Mouse (Mus musculus) neural tube, embryonic 15.5 days (tissue): ENCODE data around the gene Dap. TPM values are rescaled to one million over a fixed set of nuclear protein-coding genes. Genes with fewer than 3 reads are reported as not detected.

Experiments
- ATAC-seq: fragments of 200-750 bp; cut with Nextera tagmentation; 2 replicates; pipeline ENCODE4 v1.8.0; 2017; ENCODE audit warnings: mild to moderate bottlenecking, moderate TSS enrichment, moderate library complexity; ENCODE audit not compliant: low FRiP score
- H3K27ac ChIP-seq: fragments of 300-500 bp; sonication (generic); replicated peaks from 2 replicates; pipeline ENCODE4 v1.5.1; 2015; ENCODE audit warnings: mild to moderate bottlenecking, inconsistent platforms
- H3K27me3 ChIP-seq: fragments of 300-500 bp; sonication (generic); replicated peaks from 2 replicates; pipeline ENCODE4 v1.6.1; 2015; ENCODE audit warnings: inconsistent platforms
- H3K36me3 ChIP-seq: fragments of 300-500 bp; sonication (generic); 2 replicates; pipeline ENCODE4 v1.6.1; 2015; ENCODE audit warnings: inconsistent platforms
- H3K4me1 ChIP-seq: fragments of 300-500 bp; sonication (generic); 2 replicates; pipeline ENCODE4 v1.6.1; 2015; ENCODE audit warnings: inconsistent platforms
- H3K4me2 ChIP-seq: fragments of 300-500 bp; sonication (generic); 2 replicates; pipeline ENCODE4 v1.6.1; 2015; ENCODE audit warnings: inconsistent platforms, mild to moderate bottlenecking, moderate library complexity
- H3K4me3 ChIP-seq: fragments of 300-500 bp; sonication (generic); replicated peaks from 2 replicates; pipeline ENCODE4 v1.5.1; 2015; ENCODE audit warnings: mild to moderate bottlenecking, inconsistent platforms
- H3K9ac ChIP-seq: fragments of 300-500 bp; sonication (generic); replicated peaks from 2 replicates; pipeline ENCODE4 v1.6.1; 2015; ENCODE audit warnings: mild to moderate bottlenecking, inconsistent platforms
- H3K9me3 ChIP-seq: fragments of 300-500 bp; sonication (generic); replicated peaks from 2 replicates; pipeline ENCODE4 v1.6.1; 2016; ENCODE audit warnings: inconsistent platforms
- WGBS: fragments of 180-500 bp; shearing (Covaris S2); methylation state at CpG from one replicate; pipeline ENCODE4 v1.1.7; 2015; ENCODE audit warnings: mixed read lengths; 5-methylcytosine and 5-hydroxymethylcytosine counted together
- polyA plus RNA-seq: library from polyadenylated mRNA; unstranded; fragments of >200 nt; fragmentation: Nextera tagmentation; extraction: Ambion mirVana; gene quantifications from 2 replicates; pipeline ENCODE4 v1.2.1, GENCODE M21; 2015

Dap gene
- polyA plus RNA-seq, 1 experiment from 2014 or later, result 28.2 TPM

- Histone ChIP-seq H3K27ac (no peak overlapping the region), H3K4me3 (no peak overlapping the region), H3K36me3 (0 out of 2 replicates have a peak, but pooled peaks cover 2% of the 10 kb centered on the region), H3K27me3 (no peaks in the 10 kb centered on the region), H3K9ac (no peak overlapping the region), H3K9me3 (no peaks in the 10 kb centered on the region), H3K4me2 (no peak overlapping the region), H3K4me1 (no peaks in the 10 kb centered on the region)
- 85% methylated on average over 13 of the region's 13 CpGs for WGBS
- ATAC-seq, result no peak
Measured at GRCm38 (mm10) chr15:31239713-31240112, 15.6 kb downstream of the Dap start.

GRCm38 (mm10) chr15:31240181-31240580, 16.1 kb downstream of the Dap start:
- Histone ChIP-seq H3K27me3 (no peaks in the 10 kb centered on the region), H3K4me1 (no peaks in the 10 kb centered on the region), H3K4me3 (no peak overlapping the region), H3K9ac (no peak overlapping the region), H3K4me2 (no peak overlapping the region), H3K27ac (no peak overlapping the region), H3K9me3 (no peaks in the 10 kb centered on the region), H3K36me3 (0 out of 2 replicates have a peak, but pooled peaks cover 2% of the 10 kb centered on the region)
- 94% methylated on average over 4 of the region's 4 CpGs for WGBS
- no peak for ATAC-seq

- Histone ChIP-seq H3K27ac (no peak overlapping the region), H3K9ac (no peak overlapping the region), H3K9me3 (no peaks in the 10 kb centered on the region), H3K36me3 (0 out of 2 replicates have a peak, but pooled peaks cover 2% of the 10 kb centered on the region), H3K27me3 (no peaks in the 10 kb centered on the region), H3K4me1 (peaks cover 7% of the 10 kb centered on the region), H3K4me2 (no peak overlapping the region), H3K4me3 (no peak overlapping the region)
- no peak for ATAC-seq
- 71% methylated on average over 10 of the region's 10 CpGs for WGBS
Measured at GRCm38 (mm10) chr15:31243260-31243659, 19.1 kb downstream of the Dap start.

- no peaks in the 10 kb centered on the region for H3K27me3 ChIP-seq
- 0 out of 2 replicates have a peak, but pooled peaks cover 2% of the 10 kb centered on the region for H3K36me3 ChIP-seq
- 85% methylated on average over 17 of the region's 17 CpGs for WGBS
- H3K4me1 ChIP-seq, result peaks cover 8% of the 10 kb centered on the region
- no peak overlapping the region for H3K27ac ChIP-seq
- no peak overlapping the region for H3K9ac ChIP-seq
- no peaks in the 10 kb centered on the region for H3K9me3 ChIP-seq
- H3K4me3 ChIP-seq, result no peak overlapping the region
- no peak overlapping the region for H3K4me2 ChIP-seq
- ATAC-seq, result no peak
Measured at GRCm38 (mm10) chr15:31244696-31245445, 20.8 kb downstream of the Dap start.

- 0 out of 2 replicates have a peak, but pooled peaks cover 2% of the 10 kb centered on the region for H3K36me3 ChIP-seq
- H3K9ac ChIP-seq, result no peak overlapping the region
- H3K4me1 ChIP-seq, result peaks cover 18% of the 10 kb centered on the region
- H3K9me3 ChIP-seq, result no peaks in the 10 kb centered on the region
- 85% methylated on average over 9 of the region's 9 CpGs for WGBS
- H3K27ac ChIP-seq, result no peak overlapping the region
- ATAC-seq, result no peak
- H3K4me3 ChIP-seq, result no peak overlapping the region
- no peak overlapping the region for H3K4me2 ChIP-seq
- no peaks in the 10 kb centered on the region for H3K27me3 ChIP-seq
Measured at GRCm38 (mm10) chr15:31245934-31246333, 21.8 kb downstream of the Dap start.

DNA sequence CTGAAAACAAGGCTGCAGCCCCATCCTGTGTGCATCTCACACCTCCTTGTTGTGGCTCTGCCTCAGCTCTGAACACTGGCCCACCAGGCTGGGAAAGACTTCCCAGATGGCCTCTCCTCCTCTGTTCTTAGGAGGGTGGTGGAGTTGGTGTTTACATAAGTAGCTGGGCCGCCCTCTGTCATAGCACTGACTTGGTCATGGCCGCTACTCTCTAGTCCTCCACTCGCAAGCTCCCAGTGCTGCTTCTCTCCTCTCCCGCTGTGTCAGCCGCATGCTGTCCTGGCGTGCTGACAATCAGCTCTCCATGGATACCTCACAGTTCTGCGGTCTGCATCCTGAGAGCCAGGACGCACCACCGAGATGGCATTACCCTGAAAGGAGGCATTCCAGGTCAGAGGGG, 22.9 kb downstream of the Dap start:
- Histone ChIP-seq H3K4me2 (no peak overlapping the region), H3K36me3 (no peaks in the 10 kb centered on the region), H3K27ac (no peak overlapping the region), H3K4me3 (no peak overlapping the region), H3K9ac (no peak overlapping the region), H3K27me3 (no peaks in the 10 kb centered on the region), H3K4me1 (peaks cover 20% of the 10 kb centered on the region), H3K9me3 (no peaks in the 10 kb centered on the region)
- WGBS, result 60% methylated on average over 9 of the region's 9 CpGs
- no peak; the same call in 1 of the 2 replicates for ATAC-seq

DNA sequence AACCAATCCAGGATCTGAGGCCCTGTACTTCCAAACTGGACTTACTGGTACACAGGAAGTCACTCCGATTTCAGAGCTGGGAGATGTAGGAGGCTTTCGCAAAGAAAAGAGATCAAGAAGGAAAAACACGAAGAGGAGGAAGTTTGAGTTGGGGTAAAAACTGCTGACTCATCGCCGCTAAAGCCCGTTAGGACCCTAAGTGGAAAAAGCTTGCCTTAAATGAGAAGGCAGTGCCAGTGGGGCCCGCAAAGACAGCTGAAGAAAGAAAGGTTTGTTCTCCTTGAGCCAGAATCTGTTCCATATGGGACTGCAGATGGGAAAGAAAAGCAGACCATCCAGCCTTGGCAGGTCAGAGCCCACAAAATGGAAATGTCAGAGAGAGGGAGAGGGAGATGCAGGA, 24.8 kb downstream of the Dap start:
- 82% methylated on average over 7 of the region's 7 CpGs for WGBS

DNA sequence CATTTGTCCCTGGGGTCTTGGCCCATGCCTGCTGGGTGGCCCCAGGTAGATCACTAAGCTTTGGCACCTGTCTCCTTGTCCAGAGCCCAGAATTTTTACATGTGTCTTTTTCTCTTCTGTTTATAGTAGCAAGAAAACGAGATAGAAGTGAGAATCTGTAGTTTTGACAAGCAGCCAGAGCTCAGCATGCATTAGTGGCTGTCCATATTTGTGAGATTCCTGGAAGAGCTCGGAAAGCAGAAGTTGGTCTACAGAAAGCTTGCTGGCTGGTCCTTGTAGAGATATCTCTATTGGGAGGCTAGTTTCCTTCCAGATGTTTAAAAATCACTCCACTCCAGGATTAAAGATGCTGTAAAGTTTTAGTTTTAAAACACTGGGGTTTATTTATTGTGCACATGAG, 25.9 kb downstream of the Dap start:
- H3K9me3 ChIP-seq, result no peaks in the 10 kb centered on the region
- no peaks in the 10 kb centered on the region for H3K27me3 ChIP-seq
- no peak overlapping the region for H3K27ac ChIP-seq
- H3K4me3 ChIP-seq, result no peak overlapping the region
- H3K9ac ChIP-seq, result no peak overlapping the region
- H3K4me2 ChIP-seq, result no peak overlapping the region
- WGBS, result 55% methylated on average over 2 of the region's 2 CpGs
- H3K36me3 ChIP-seq, result no peaks in the 10 kb centered on the region
- peaks cover 20% of the 10 kb centered on the region for H3K4me1 ChIP-seq
- no peak for ATAC-seq

More for the DNA sequence above, 24.8 kb downstream of the Dap start:
- no peaks in the 10 kb centered on the region for H3K36me3 ChIP-seq
- H3K4me2 ChIP-seq, result no peak overlapping the region
- ATAC-seq, result no peak
- H3K9ac ChIP-seq, result no peak overlapping the region
- no peak overlapping the region for H3K4me3 ChIP-seq
- no peaks in the 10 kb centered on the region for H3K27me3 ChIP-seq
- H3K27ac ChIP-seq, result no peak overlapping the region
- H3K4me1 ChIP-seq, result peaks cover 20% of the 10 kb centered on the region
- H3K9me3 ChIP-seq, result no peaks in the 10 kb centered on the region

GRCm38 (mm10) chr15:31250676-31251075, 26.6 kb downstream of the Dap start:
- 29% methylated on average over 3 of the region's 3 CpGs for WGBS
- ATAC-seq, result no peak
- Histone ChIP-seq H3K9me3 (no peaks in the 10 kb centered on the region), H3K4me1 (peaks cover 20% of the 10 kb centered on the region), H3K27ac (no peak overlapping the region), H3K4me2 (no peak overlapping the region), H3K9ac (no peak overlapping the region), H3K36me3 (no peaks in the 10 kb centered on the region), H3K27me3 (no peaks in the 10 kb centered on the region), H3K4me3 (no peak overlapping the region)

DNA sequence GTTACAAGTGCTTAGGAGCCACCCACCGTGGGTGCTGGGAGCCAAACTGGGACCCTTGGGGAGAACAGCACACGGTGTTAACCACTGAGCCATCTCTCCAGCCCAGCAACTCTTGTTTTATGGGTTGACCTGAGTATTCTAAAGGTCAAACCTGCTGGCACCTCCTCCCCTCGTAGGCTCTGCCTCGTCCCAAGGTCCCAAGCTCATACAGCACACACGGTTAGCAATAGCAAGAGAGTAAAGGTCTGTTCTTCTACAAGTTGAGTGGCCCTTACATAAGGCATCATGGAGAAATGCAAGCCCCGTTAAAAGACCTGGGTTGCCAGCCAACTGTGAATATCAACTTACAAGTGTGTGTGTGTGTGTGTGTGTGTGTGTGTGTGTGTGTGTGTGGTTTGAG, 27.1 kb downstream of the Dap start:
- Histone ChIP-seq H3K4me2 (no peak overlapping the region), H3K4me3 (no peak overlapping the region), H3K27me3 (no peaks in the 10 kb centered on the region), H3K27ac (no peak overlapping the region), H3K9ac (no peak overlapping the region), H3K36me3 (no peaks in the 10 kb centered on the region), H3K9me3 (no peaks in the 10 kb centered on the region), H3K4me1 (peaks cover 20% of the 10 kb centered on the region)
- WGBS, result 86% methylated on average over 6 of the region's 6 CpGs
- ATAC-seq, result no peak

DNA sequence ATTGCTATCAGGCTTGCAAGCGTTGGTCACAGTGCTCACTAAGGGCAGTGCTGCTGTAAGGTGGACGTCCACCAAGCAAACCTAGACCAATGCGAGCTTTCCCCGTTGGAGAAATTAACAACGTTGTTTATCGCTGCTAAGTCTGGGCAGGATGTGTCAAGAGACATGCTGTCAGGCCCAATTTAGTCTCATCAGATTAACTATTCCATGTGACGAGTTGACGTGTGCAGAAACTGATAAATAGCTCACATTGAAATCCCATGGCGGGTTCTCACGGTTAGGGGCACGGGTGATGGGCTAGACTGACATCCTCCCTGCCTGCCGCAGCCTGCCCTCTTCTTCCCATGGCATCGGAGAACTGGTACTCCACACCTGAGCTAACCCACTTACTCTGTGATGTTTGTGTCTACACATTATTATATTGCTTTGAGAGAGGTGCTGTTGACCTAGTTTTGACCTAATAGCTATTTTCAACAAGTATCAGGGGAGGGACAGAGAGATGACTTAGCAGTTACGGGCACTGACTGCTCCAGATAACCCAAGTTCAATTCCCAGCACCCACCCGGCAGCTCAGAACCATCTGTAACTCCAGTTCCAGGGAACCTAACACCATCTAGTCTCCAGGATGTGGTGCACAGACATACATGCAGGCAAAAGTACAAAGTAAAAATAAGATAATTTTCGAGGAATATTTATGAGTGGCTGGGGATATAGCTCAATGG, 28.6 kb downstream of the Dap start:
- H3K4me1 ChIP-seq, result peaks cover 16% of the 10 kb centered on the region
- 83% methylated on average over 16 of the region's 16 CpGs for WGBS
- no peaks in the 10 kb centered on the region for H3K36me3 ChIP-seq
- no peak overlapping the region for H3K9ac ChIP-seq
- no peak overlapping the region for H3K4me2 ChIP-seq
- ATAC-seq, result no peak
- H3K4me3 ChIP-seq, result no peak overlapping the region
- H3K9me3 ChIP-seq, result no peaks in the 10 kb centered on the region
- no peaks in the 10 kb centered on the region for H3K27me3 ChIP-seq
- no peak overlapping the region for H3K27ac ChIP-seq

DNA sequence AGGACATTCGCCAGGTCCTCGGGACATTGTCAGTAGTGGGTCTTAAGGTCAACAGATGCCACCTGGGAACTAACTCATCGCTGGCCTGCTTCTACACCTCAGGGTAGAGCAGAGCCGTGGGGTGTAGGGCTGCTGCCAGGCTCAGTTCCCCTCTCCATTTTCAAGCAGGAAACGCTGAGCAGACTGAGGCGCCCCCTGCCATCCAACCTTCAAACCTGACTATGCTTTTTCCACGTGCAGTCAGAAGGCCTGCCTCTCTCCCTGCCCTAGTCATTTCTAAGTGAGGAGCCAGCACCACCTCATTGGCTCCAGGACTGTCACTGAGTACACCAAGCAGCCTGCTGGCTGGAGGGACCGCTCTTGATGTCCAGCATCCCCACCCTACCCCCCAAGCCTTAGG, 29.3 kb downstream of the Dap start:
- Histone ChIP-seq H3K36me3 (no peaks in the 10 kb centered on the region), H3K27ac (no peak overlapping the region), H3K4me3 (no peak overlapping the region), H3K4me1 (peaks cover 16% of the 10 kb centered on the region), H3K9me3 (no peaks in the 10 kb centered on the region), H3K27me3 (no peaks in the 10 kb centered on the region), H3K9ac (no peak overlapping the region), H3K4me2 (no peak overlapping the region)
- WGBS, result 74% methylated on average over 8 of the region's 8 CpGs
- no peak for ATAC-seq
